Comparison of ENCODE assay signal across 33 mouse cellular contexts in genomic region chr10:104220303-104221021, GRCm38 (mm10). TPM values are rescaled to one million over a fixed set of nuclear protein-coding genes. Genes with fewer than 3 reads are reported as not detected.
DNase-seq lines count a peak whose midpoint lies in the region; ATAC-seq and TF ChIP-seq lines count a peak whose summit lies in the region.
"Had no signal": no experiment of that assay in that cellular context is flagged by ENCODE, and none has a peak within 500 bp of the region (broad histone marks: within the 10 kb centered on the region; RNA-seq: fewer than 3 reads in every experiment).

No protein-coding gene starts in this region.

- no peaks in the 10 kb centered on the region for H3K36me3 ChIP-seq in embryonic facial prominence, embryonic 14.5 days (ENCODE audit: control insufficient read depth, insufficient read depth, low read length)
- no peaks in the 10 kb centered on the region for H3K36me3 ChIP-seq in embryonic facial prominence, embryonic 10.5 days (replicated peaks)
- H3K36me3 ChIP-seq in forebrain, embryonic 15.5 days, result no peaks in the 10 kb centered on the region
- no peaks in the 10 kb centered on the region for H3K36me3 ChIP-seq in forebrain, embryonic 10.5 days (replicated peaks)
- no peaks in the 10 kb centered on the region for H3K36me3 ChIP-seq in midbrain, postnatal 0 days (ENCODE audit: insufficient read depth, low read length)
- no peaks in the 10 kb centered on the region for H3K36me3 ChIP-seq in midbrain, embryonic 10.5 days
- H3K36me3 ChIP-seq in forebrain, embryonic 16.5 days (ENCODE audit: control insufficient read depth, insufficient read depth), result no peaks in the 10 kb centered on the region
- H3K36me3 ChIP-seq: embryonic facial prominence, embryonic 15.5 days; heart, embryonic 10.5 days; hindbrain, embryonic 12.5 days; hindbrain, embryonic 15.5 days had no signal

- no peak overlapping the region for H3K4me3 ChIP-seq in embryonic facial prominence, embryonic 14.5 days (ENCODE audit: low read depth, low read length)
- no peak overlapping the region for H3K4me3 ChIP-seq in embryonic facial prominence, embryonic 10.5 days
- no peak overlapping the region for H3K4me3 ChIP-seq in forebrain, embryonic 15.5 days
- no peak overlapping the region for H3K4me3 ChIP-seq in forebrain, embryonic 10.5 days
- H3K4me3 ChIP-seq in midbrain, postnatal 0 days (ENCODE audit: low read depth, low read length), result no peak overlapping the region
- H3K4me3 ChIP-seq in midbrain, embryonic 10.5 days, result no peak overlapping the region
- H3K4me3 ChIP-seq in forebrain, embryonic 16.5 days (replicated peaks; ENCODE audit: low read length), result no peak overlapping the region
- H3K4me3 ChIP-seq: embryonic facial prominence, embryonic 15.5 days; heart, adult 2 months; heart, embryonic 10.5 days; hindbrain, embryonic 12.5 days; hindbrain, embryonic 15.5 days had no signal

- H3K4me2 ChIP-seq in embryonic facial prominence, embryonic 14.5 days (ENCODE audit: low read depth, low read length), result no peak overlapping the region
- H3K4me2 ChIP-seq in forebrain, embryonic 15.5 days (replicated peaks), result no peak overlapping the region
- H3K4me2 ChIP-seq in midbrain, postnatal 0 days (ENCODE audit: low read depth, low read length, poor library complexity, severe bottlenecking), result no peak overlapping the region
- no peak overlapping the region for H3K4me2 ChIP-seq in forebrain, embryonic 16.5 days (ENCODE audit: low read length)
- H3K4me2 ChIP-seq: embryonic facial prominence, embryonic 15.5 days; hindbrain, embryonic 12.5 days; hindbrain, embryonic 15.5 days had no signal

- H3K27me3 ChIP-seq in embryonic facial prominence, embryonic 14.5 days (replicated peaks; ENCODE audit: control insufficient read depth, insufficient read depth, low read length), result no peaks in the 10 kb centered on the region
- no peaks in the 10 kb centered on the region for H3K27me3 ChIP-seq in embryonic facial prominence, embryonic 10.5 days (replicated peaks; ENCODE audit: low read depth, poor library complexity, severe bottlenecking)
- no peaks in the 10 kb centered on the region for H3K27me3 ChIP-seq in forebrain, embryonic 15.5 days
- H3K27me3 ChIP-seq in forebrain, embryonic 10.5 days (ENCODE audit: poor library complexity, severe bottlenecking), result no peaks in the 10 kb centered on the region
- no peaks in the 10 kb centered on the region for H3K27me3 ChIP-seq in midbrain, postnatal 0 days (ENCODE audit: insufficient read depth, low read length)
- H3K27me3 ChIP-seq in midbrain, embryonic 10.5 days (ENCODE audit: low read depth, poor library complexity, severe bottlenecking), result no peaks in the 10 kb centered on the region
- H3K27me3 ChIP-seq in forebrain, embryonic 16.5 days (replicated peaks; ENCODE audit: control insufficient read depth, insufficient read depth, low read length), result no peaks in the 10 kb centered on the region
- H3K27me3 ChIP-seq: embryonic facial prominence, embryonic 15.5 days; hindbrain, embryonic 12.5 days; hindbrain, embryonic 15.5 days; Patski had no signal

- H3K9ac ChIP-seq in embryonic facial prominence, embryonic 14.5 days (ENCODE audit: low read depth, low read length), result no peak overlapping the region
- H3K9ac ChIP-seq in forebrain, embryonic 15.5 days (replicated peaks), result no peak overlapping the region
- H3K9ac ChIP-seq in midbrain, postnatal 0 days (replicated peaks; ENCODE audit: low read length, poor library complexity, severe bottlenecking), result no peak overlapping the region
- no peak overlapping the region for H3K9ac ChIP-seq in forebrain, embryonic 16.5 days (replicated peaks; ENCODE audit: low read depth, low read length)
- H3K9ac ChIP-seq: embryonic facial prominence, embryonic 15.5 days; hindbrain, embryonic 12.5 days; hindbrain, embryonic 15.5 days had no signal

- H3K9me3 ChIP-seq in embryonic facial prominence, embryonic 14.5 days (ENCODE audit: control insufficient read depth, low read length), result 0 out of 2 replicates have a peak, but pooled peaks cover 7% of the 10 kb centered on the region
- no peaks in the 10 kb centered on the region for H3K9me3 ChIP-seq in embryonic facial prominence, embryonic 10.5 days
- no peaks in the 10 kb centered on the region for H3K9me3 ChIP-seq in forebrain, embryonic 15.5 days
- H3K9me3 ChIP-seq in forebrain, embryonic 10.5 days, result no peaks in the 10 kb centered on the region
- H3K9me3 ChIP-seq in midbrain, postnatal 0 days (ENCODE audit: low read length), result no peaks in the 10 kb centered on the region
- no peaks in the 10 kb centered on the region for H3K9me3 ChIP-seq in midbrain, embryonic 10.5 days (replicated peaks)
- H3K9me3 ChIP-seq in forebrain, embryonic 16.5 days (ENCODE audit: control insufficient read depth, low read length), result no peaks in the 10 kb centered on the region; the same call in 1 of the 2 replicates
- H3K9me3 ChIP-seq: embryonic facial prominence, embryonic 15.5 days; heart, embryonic 10.5 days; hindbrain, embryonic 12.5 days; hindbrain, embryonic 15.5 days had no signal

- no peak overlapping the region for H3K27ac ChIP-seq in embryonic facial prominence, embryonic 14.5 days (replicated peaks; ENCODE audit: low read depth, low read length)
- no peak overlapping the region for H3K27ac ChIP-seq in embryonic facial prominence, embryonic 10.5 days (replicated peaks)
- no peak overlapping the region for H3K27ac ChIP-seq in forebrain, embryonic 15.5 days (replicated peaks)
- H3K27ac ChIP-seq in forebrain, embryonic 10.5 days, result no peak overlapping the region
- H3K27ac ChIP-seq in midbrain, postnatal 0 days (ENCODE audit: low read depth, low read length), result no peak overlapping the region
- H3K27ac ChIP-seq in midbrain, embryonic 10.5 days (replicated peaks), result no peak overlapping the region
- H3K27ac ChIP-seq in forebrain, embryonic 16.5 days (ENCODE audit: low read length), result no peak overlapping the region
- H3K27ac ChIP-seq: embryonic facial prominence, embryonic 15.5 days; heart, adult 2 months; heart, embryonic 10.5 days; hindbrain, embryonic 12.5 days; hindbrain, embryonic 15.5 days had no signal

- ATAC-seq in embryonic facial prominence, embryonic 14.5 days (ENCODE audit: low read depth), result no peak
- ATAC-seq in forebrain, embryonic 15.5 days (replicated peaks), result peak; percentile 92
- no peak for ATAC-seq in midbrain, postnatal 0 days (ENCODE audit: low FRiP score)
- peak; percentile 95 for ATAC-seq in forebrain, embryonic 16.5 days
- ATAC-seq: intestine, postnatal 0 days; Patski had no signal

- WGBS in embryonic facial prominence, embryonic 14.5 days, result 75% methylated on average over 6 of the region's 6 CpGs
- WGBS in embryonic facial prominence, embryonic 10.5 days, result 92% methylated on average over 6 of the region's 6 CpGs
- WGBS in forebrain, embryonic 15.5 days, result 54% methylated on average over 6 of the region's 6 CpGs
- WGBS in forebrain, embryonic 10.5 days, result 88% methylated on average over 6 of the region's 6 CpGs
- WGBS in midbrain, postnatal 0 days, result 88% methylated on average over 6 of the region's 6 CpGs
- 93% methylated on average over 6 of the region's 6 CpGs for WGBS in midbrain, embryonic 10.5 days
- 43% methylated on average over 6 of the region's 6 CpGs for WGBS in forebrain, embryonic 16.5 days

- H3K4me1 ChIP-seq in embryonic facial prominence, embryonic 14.5 days (ENCODE audit: control insufficient read depth, insufficient read depth, low read length), result no peaks in the 10 kb centered on the region
- no peaks in the 10 kb centered on the region for H3K4me1 ChIP-seq in embryonic facial prominence, embryonic 10.5 days
- no peaks in the 10 kb centered on the region for H3K4me1 ChIP-seq in forebrain, embryonic 15.5 days
- no peaks in the 10 kb centered on the region for H3K4me1 ChIP-seq in forebrain, embryonic 10.5 days
- H3K4me1 ChIP-seq in midbrain, postnatal 0 days (ENCODE audit: insufficient read depth, low read length), result no peaks in the 10 kb centered on the region
- H3K4me1 ChIP-seq in midbrain, embryonic 10.5 days, result no peaks in the 10 kb centered on the region
- H3K4me1 ChIP-seq in forebrain, embryonic 16.5 days (replicated peaks; ENCODE audit: control insufficient read depth, insufficient read depth, low read length), result peaks cover 4% of the 10 kb centered on the region; the same call in 1 of the 2 replicates
- H3K4me1 ChIP-seq: embryonic facial prominence, embryonic 15.5 days; heart, embryonic 10.5 days; hindbrain, embryonic 12.5 days; hindbrain, embryonic 15.5 days had no signal

- peak; percentile 15 for DNase-seq in embryonic facial prominence, embryonic 14.5 days (ENCODE audit: low spot score)
- no peak for DNase-seq in embryonic facial prominence, embryonic 10.5 days (ENCODE audit: low spot score)
- no peak for DNase-seq in forebrain, embryonic 10.5 days (ENCODE audit: extremely low spot score, low spot score)
- peak; percentile 5 for DNase-seq in midbrain, postnatal 0 days (ENCODE audit: low spot score)
- DNase-seq in midbrain, embryonic 10.5 days (ENCODE audit: low spot score), result no peak
- DNase-seq in kidney, adult 11 months, result no peak
- DNase-seq: adrenal gland, postnatal 10 days; adrenal gland, postnatal 36 days; cerebellum, adult 11-12 months; cerebellum, adult 8-10 months; cerebellum, postnatal 36 days; embryo, embryonic 11 days; gastrocnemius, postnatal 10 days; gastrocnemius, postnatal 36 days; heart, adult 2 months had no signal

- TF ChIP-seq CTCF in midbrain, postnatal 0 days (IDR thresholded peaks at IDR 0.05), result no peak

RNA-seq across cellular contexts. Expression of gene Gm4340, which starts 26.6 kb away (rescaled TPM):
- polyA plus RNA-seq in embryonic facial prominence, embryonic 14.5 days (2014; fragmentation: Nextera tagmentation; extraction: Ambion mirVana), result not detected in 2 replicates
- not detected in 2 replicates for polyA plus RNA-seq in embryonic facial prominence, embryonic 10.5 days (2016; fragmentation: Nextera tagmentation; extraction: Ambion mirVana)
- polyA plus RNA-seq in forebrain, embryonic 15.5 days (2015; fragmentation: Nextera tagmentation; extraction: Ambion mirVana), result not detected in 2 replicates
- polyA plus RNA-seq in forebrain, embryonic 10.5 days (2016; fragmentation: Nextera tagmentation; extraction: Ambion mirVana), result not detected in 2 replicates
- not detected in 2 replicates for total RNA-seq in midbrain, postnatal 0 days (2014; rRNA removed)
- polyA plus RNA-seq in midbrain, postnatal 0 days (2015; fragmentation: Nextera tagmentation; extraction: Ambion mirVana), result not detected in 2 replicates
- polyA plus RNA-seq in midbrain, embryonic 10.5 days (2016; fragmentation: Nextera tagmentation; extraction: Ambion mirVana), result not detected in 2 replicates
- not detected in 2 replicates for polyA plus RNA-seq in forebrain, embryonic 16.5 days (2015; fragmentation: Nextera tagmentation; extraction: Ambion mirVana)
- total RNA-seq: adrenal gland, adult 18-20 months; adrenal gland, postnatal 10 days; adrenal gland, postnatal 36 days; gastrocnemius, adult 18-20 months; gastrocnemius, postnatal 10 days; gastrocnemius, postnatal 36 days; granulocyte monocyte progenitor cell, adult 5-6 weeks; heart, adult 2 months; heart, postnatal 25 days; hematopoietic stem cell, adult 5-6 weeks had no signal
- polyA plus RNA-seq: cortical plate, adult 2 months; embryonic facial prominence, embryonic 11.5 days; embryonic facial prominence, embryonic 15.5 days; heart, adult 2 months; heart, embryonic 10.5 days; heart, embryonic 14.5 days; heart, postnatal 0 days; hindbrain, embryonic 12.5 days; hindbrain, embryonic 15.5 days; intestine, embryonic 14.5 days; intestine, postnatal 0 days; Patski had no signal

RNA-seq across cellular contexts. Expression of gene Gm20765, which starts 35.1 kb away (rescaled TPM):
- not detected in 2 replicates for polyA plus RNA-seq in embryonic facial prominence, embryonic 14.5 days (2014; fragmentation: Nextera tagmentation; extraction: Ambion mirVana)
- not detected in 2 replicates for polyA plus RNA-seq in embryonic facial prominence, embryonic 10.5 days (2016; fragmentation: Nextera tagmentation; extraction: Ambion mirVana)
- polyA plus RNA-seq in forebrain, embryonic 15.5 days (2015; fragmentation: Nextera tagmentation; extraction: Ambion mirVana), result not detected in 2 replicates
- polyA plus RNA-seq in forebrain, embryonic 10.5 days (2016; fragmentation: Nextera tagmentation; extraction: Ambion mirVana), result not detected in 2 replicates
- total RNA-seq in midbrain, postnatal 0 days (2014; rRNA removed), result not detected in 2 replicates
- polyA plus RNA-seq in midbrain, postnatal 0 days (2015; fragmentation: Nextera tagmentation; extraction: Ambion mirVana), result not detected in 2 replicates
- not detected in 2 replicates for polyA plus RNA-seq in midbrain, embryonic 10.5 days (2016; fragmentation: Nextera tagmentation; extraction: Ambion mirVana)
- not detected in 2 replicates for polyA plus RNA-seq in forebrain, embryonic 16.5 days (2015; fragmentation: Nextera tagmentation; extraction: Ambion mirVana)
- total RNA-seq: adrenal gland, adult 18-20 months; adrenal gland, postnatal 10 days; adrenal gland, postnatal 36 days; gastrocnemius, adult 18-20 months; gastrocnemius, postnatal 10 days; gastrocnemius, postnatal 36 days; granulocyte monocyte progenitor cell, adult 5-6 weeks; heart, adult 2 months; heart, postnatal 25 days; hematopoietic stem cell, adult 5-6 weeks had no signal
- polyA plus RNA-seq: cortical plate, adult 2 months; embryonic facial prominence, embryonic 11.5 days; embryonic facial prominence, embryonic 15.5 days; heart, adult 2 months; heart, embryonic 10.5 days; heart, embryonic 14.5 days; heart, postnatal 0 days; hindbrain, embryonic 12.5 days; hindbrain, embryonic 15.5 days; intestine, embryonic 14.5 days; intestine, postnatal 0 days; Patski had no signal

RNA-seq across cellular contexts. Expression of gene Gm21312, which starts 43.6 kb away (rescaled TPM):
- polyA plus RNA-seq in embryonic facial prominence, embryonic 14.5 days (2014; fragmentation: Nextera tagmentation; extraction: Ambion mirVana), result not detected in 2 replicates
- polyA plus RNA-seq in embryonic facial prominence, embryonic 10.5 days (2016; fragmentation: Nextera tagmentation; extraction: Ambion mirVana), result not detected in 2 replicates
- not detected in 2 replicates for polyA plus RNA-seq in forebrain, embryonic 15.5 days (2015; fragmentation: Nextera tagmentation; extraction: Ambion mirVana)
- polyA plus RNA-seq in forebrain, embryonic 10.5 days (2016; fragmentation: Nextera tagmentation; extraction: Ambion mirVana), result not detected in 2 replicates
- not detected in 2 replicates for total RNA-seq in midbrain, postnatal 0 days (2014; rRNA removed)
- not detected in 2 replicates for polyA plus RNA-seq in midbrain, postnatal 0 days (2015; fragmentation: Nextera tagmentation; extraction: Ambion mirVana)
- polyA plus RNA-seq in midbrain, embryonic 10.5 days (2016; fragmentation: Nextera tagmentation; extraction: Ambion mirVana), result not detected in 2 replicates
- polyA plus RNA-seq in forebrain, embryonic 16.5 days (2015; fragmentation: Nextera tagmentation; extraction: Ambion mirVana), result not detected in 2 replicates
- total RNA-seq: adrenal gland, adult 18-20 months; adrenal gland, postnatal 10 days; adrenal gland, postnatal 36 days; gastrocnemius, adult 18-20 months; gastrocnemius, postnatal 10 days; gastrocnemius, postnatal 36 days; granulocyte monocyte progenitor cell, adult 5-6 weeks; heart, adult 2 months; heart, postnatal 25 days; hematopoietic stem cell, adult 5-6 weeks had no signal
- polyA plus RNA-seq: cortical plate, adult 2 months; embryonic facial prominence, embryonic 11.5 days; embryonic facial prominence, embryonic 15.5 days; heart, adult 2 months; heart, embryonic 10.5 days; heart, embryonic 14.5 days; heart, postnatal 0 days; hindbrain, embryonic 12.5 days; hindbrain, embryonic 15.5 days; intestine, embryonic 14.5 days; intestine, postnatal 0 days; Patski had no signal

RNA-seq across cellular contexts. Expression of gene Gm21304, which starts 52.1 kb away (rescaled TPM):
- polyA plus RNA-seq in embryonic facial prominence, embryonic 14.5 days (2014; fragmentation: Nextera tagmentation; extraction: Ambion mirVana), result not detected in 2 replicates
- polyA plus RNA-seq in embryonic facial prominence, embryonic 10.5 days (2016; fragmentation: Nextera tagmentation; extraction: Ambion mirVana), result not detected in 2 replicates
- polyA plus RNA-seq in forebrain, embryonic 15.5 days (2015; fragmentation: Nextera tagmentation; extraction: Ambion mirVana), result not detected in 2 replicates
- polyA plus RNA-seq in forebrain, embryonic 10.5 days (2016; fragmentation: Nextera tagmentation; extraction: Ambion mirVana), result not detected in 2 replicates
- not detected in 2 replicates for total RNA-seq in midbrain, postnatal 0 days (2014; rRNA removed)
- polyA plus RNA-seq in midbrain, postnatal 0 days (2015; fragmentation: Nextera tagmentation; extraction: Ambion mirVana), result not detected in 2 replicates
- not detected in 2 replicates for polyA plus RNA-seq in midbrain, embryonic 10.5 days (2016; fragmentation: Nextera tagmentation; extraction: Ambion mirVana)
- not detected in 2 replicates for polyA plus RNA-seq in forebrain, embryonic 16.5 days (2015; fragmentation: Nextera tagmentation; extraction: Ambion mirVana)
- total RNA-seq: adrenal gland, adult 18-20 months; adrenal gland, postnatal 10 days; adrenal gland, postnatal 36 days; gastrocnemius, adult 18-20 months; gastrocnemius, postnatal 10 days; gastrocnemius, postnatal 36 days; granulocyte monocyte progenitor cell, adult 5-6 weeks; heart, adult 2 months; heart, postnatal 25 days; hematopoietic stem cell, adult 5-6 weeks had no signal
- polyA plus RNA-seq: cortical plate, adult 2 months; embryonic facial prominence, embryonic 11.5 days; embryonic facial prominence, embryonic 15.5 days; heart, adult 2 months; heart, embryonic 10.5 days; heart, embryonic 14.5 days; heart, postnatal 0 days; hindbrain, embryonic 12.5 days; hindbrain, embryonic 15.5 days; intestine, embryonic 14.5 days; intestine, postnatal 0 days; Patski had no signal

Comparison
In these comparisons a context has a peak if more than half of its experiments do, and no peak if none do; other contexts are left out.
1. DNase-seq: peak in embryonic facial prominence, embryonic 14.5 days (single experiment) and midbrain, postnatal 0 days (single experiment); none in embryonic facial prominence, embryonic 10.5 days (single experiment), forebrain, embryonic 10.5 days (single experiment), midbrain, embryonic 10.5 days (single experiment) and kidney, adult 11 months (single experiment).
2. ATAC-seq: peak in forebrain, embryonic 15.5 days (single experiment) and forebrain, embryonic 16.5 days (single experiment); none in embryonic facial prominence, embryonic 14.5 days (single experiment) and midbrain, postnatal 0 days (single experiment).